Mouse (Mus musculus) intestine, postnatal 0 days (tissue): Measurements from ENCODE around the gene Wwox. TPM values are rescaled to one million over a fixed set of nuclear protein-coding genes. Genes with fewer than 3 reads are reported as not detected.

Source experiments
- ATAC-seq: fragments of 200-750 bp; cut with Nextera tagmentation; 2 replicates; pipeline ENCODE4 v1.8.0; 2017; ENCODE audit warnings: mild to moderate bottlenecking, moderate TSS enrichment, moderate library complexity
- H3K27ac ChIP-seq: fragments of 300-500 bp; sonication (generic); 2 replicates; pipeline ENCODE4 v1.5.1; 2014; ENCODE audit warnings: mild to moderate bottlenecking, low read depth, low read length, moderate library complexity
- H3K27me3 ChIP-seq: fragments of 300-500 bp; sonication (generic); replicated peaks from 2 replicates; pipeline ENCODE4 v1.6.1; 2014; ENCODE audit warnings: low read length, mixed read lengths; ENCODE audit not compliant: control insufficient read depth, insufficient read depth
- H3K36me3 ChIP-seq: fragments of 300-500 bp; sonication (generic); 2 replicates; pipeline ENCODE4 v1.6.1; 2014; ENCODE audit warnings: mild to moderate bottlenecking, moderate library complexity; ENCODE audit not compliant: control insufficient read depth, insufficient read depth
- H3K4me1 ChIP-seq: fragments of 300-500 bp; sonication (generic); replicated peaks from 2 replicates; pipeline ENCODE4 v1.6.1; 2014; ENCODE audit warnings: antibody characterized with exemption, low read length, mixed read lengths; ENCODE audit not compliant: control insufficient read depth, insufficient read depth
- H3K4me2 ChIP-seq: fragments of 300-500 bp; sonication (generic); replicated peaks from 2 replicates; pipeline ENCODE4 v1.6.1; 2014; ENCODE audit warnings: low read depth, mild to moderate bottlenecking, moderate library complexity
- H3K4me3 ChIP-seq: fragments of 300-500 bp; sonication (generic); 2 replicates; pipeline ENCODE4 v1.5.1; 2014; ENCODE audit warnings: low read depth, low read length
- H3K9ac ChIP-seq: fragments of 300-500 bp; sonication (generic); 2 replicates; pipeline ENCODE4 v1.6.1; 2014; ENCODE audit warnings: mild to moderate bottlenecking, low read depth, low read length
- H3K9me3 ChIP-seq: fragments of 300-500 bp; sonication (generic); 2 replicates; pipeline ENCODE4 v1.6.1; 2016; ENCODE audit warnings: mixed run types; ENCODE audit not compliant: control insufficient read depth
- CTCF ChIP-seq: sonication (generic); IDR thresholded peaks from 2 replicates; pipeline ENCODE4 v1.5.1; 2016; ENCODE audit warnings: low read depth, mild to moderate bottlenecking, control low read depth, antibody characterized with exemption, moderate library complexity
- WGBS: fragments of 180-500 bp; shearing (Covaris S2); extraction: QIAGEN DNeasy Blood & Tissue Kit; methylation state at CpG from one replicate; pipeline ENCODE4 v1.1.7; 2014; 5-methylcytosine and 5-hydroxymethylcytosine counted together
- polyA plus RNA-seq: library from polyadenylated mRNA; unstranded; fragments of >200 nt; fragmentation: Nextera tagmentation; extraction: Ambion mirVana; gene quantifications from 2 replicates; pipeline ENCODE4 v1.2.1, GENCODE M21; 2015

The Wwox gene
- polyA plus RNA-seq, 1 experiment from 2014 or later: 7.1 TPM

DNA sequence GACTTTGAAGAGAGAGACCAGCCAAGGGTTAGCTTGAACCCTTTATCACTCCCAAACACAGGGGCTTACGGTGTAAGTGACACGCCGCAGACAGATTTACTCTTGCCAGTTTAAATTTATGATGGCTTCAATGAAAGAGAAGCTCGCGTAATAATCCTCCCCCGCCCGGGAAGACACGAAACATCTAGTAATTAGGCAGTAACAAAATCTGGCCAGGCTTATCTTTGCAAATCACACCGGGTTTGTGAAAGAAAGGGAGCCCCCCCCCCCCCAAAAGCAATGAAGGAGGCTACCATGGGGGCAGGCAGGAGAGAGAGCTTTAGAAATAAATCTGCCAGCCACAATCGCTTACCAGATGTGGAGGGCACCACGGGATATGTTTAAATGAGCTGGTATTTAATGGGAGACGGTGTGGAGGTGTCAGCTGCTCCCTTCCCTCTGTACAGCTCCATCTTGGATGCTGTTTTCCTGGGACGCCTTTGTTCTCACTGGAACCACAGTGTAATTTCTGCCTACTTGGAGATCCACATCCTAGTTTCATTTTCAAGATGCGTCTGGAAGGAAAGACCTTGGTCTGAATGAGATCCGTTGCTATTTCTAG is 268.2 kb downstream of the Wwox start:
- Histone ChIP-seq H3K4me1 (no peaks in the 10 kb centered on the region), H3K9ac (no peak overlapping the region), H3K4me3 (no peak overlapping the region), H3K4me2 (peak overlapping the region; percentile 37), H3K27ac (peak overlapping the region; percentile 35; the same call in 1 of the 2 replicates), H3K27me3 (no peaks in the 10 kb centered on the region), H3K36me3 (no peaks in the 10 kb centered on the region), H3K9me3 (no peaks in the 10 kb centered on the region)
- 40% methylated on average over 15 of the region's 15 CpGs for WGBS
- TF ChIP-seq CTCF: no peak
- no peak for ATAC-seq

- no peak for ATAC-seq
- H3K9ac ChIP-seq: no peak overlapping the region
- H3K27me3 ChIP-seq: no peaks in the 10 kb centered on the region
- H3K4me1 ChIP-seq: no peaks in the 10 kb centered on the region
- no peaks in the 10 kb centered on the region for H3K9me3 ChIP-seq
- H3K4me2 ChIP-seq: no peak overlapping the region
- no peaks in the 10 kb centered on the region for H3K36me3 ChIP-seq
- H3K27ac ChIP-seq: no peak overlapping the region
- peak; percentile 64 for TF ChIP-seq CTCF
- 72% methylated on average over 13 of the region's 13 CpGs for WGBS
- H3K4me3 ChIP-seq: no peak overlapping the region
Measured at GRCm38 (mm10) chr8:114715318-114716070, 276.0 kb downstream of the Wwox start.

- Histone ChIP-seq H3K9me3 (no peaks in the 10 kb centered on the region), H3K27me3 (no peaks in the 10 kb centered on the region), H3K36me3 (no peaks in the 10 kb centered on the region), H3K4me1 (no peaks in the 10 kb centered on the region), H3K27ac (no peak overlapping the region), H3K4me3 (no peak overlapping the region), H3K4me2 (no peak overlapping the region), H3K9ac (no peak overlapping the region)
- no peak for TF ChIP-seq CTCF
- no peak for ATAC-seq
- 66% methylated on average over 14 of the region's 14 CpGs for WGBS
Measured at GRCm38 (mm10) chr8:114716546-114717255, 277.2 kb downstream of the Wwox start.

GRCm38 (mm10) chr8:114718821-114719220 is 279.4 kb downstream of the Wwox start:
- no peak overlapping the region for H3K4me2 ChIP-seq
- no peak overlapping the region for H3K27ac ChIP-seq
- no peaks in the 10 kb centered on the region for H3K36me3 ChIP-seq
- no peak overlapping the region for H3K9ac ChIP-seq
- no peaks in the 10 kb centered on the region for H3K27me3 ChIP-seq
- no peak for ATAC-seq
- no peaks in the 10 kb centered on the region for H3K9me3 ChIP-seq
- TF ChIP-seq CTCF: no peak
- no peak overlapping the region for H3K4me3 ChIP-seq
- H3K4me1 ChIP-seq: no peaks in the 10 kb centered on the region
- 87% methylated on average over 4 of the region's 4 CpGs for WGBS

GRCm38 (mm10) chr8:114722611-114723010 is 283.2 kb downstream of the Wwox start:
- H3K4me1 ChIP-seq: no peaks in the 10 kb centered on the region
- H3K27me3 ChIP-seq: no peaks in the 10 kb centered on the region
- WGBS: 40% methylated on average over 5 of the region's 5 CpGs
- no peaks in the 10 kb centered on the region for H3K36me3 ChIP-seq
- H3K27ac ChIP-seq: no peak overlapping the region
- ATAC-seq: no peak
- no peak overlapping the region for H3K4me2 ChIP-seq
- H3K9me3 ChIP-seq: no peaks in the 10 kb centered on the region
- no peak for TF ChIP-seq CTCF
- no peak overlapping the region for H3K4me3 ChIP-seq
- H3K9ac ChIP-seq: no peak overlapping the region
